ENCODE assay signal across 25 mouse cellular contexts in genomic region chr14:45084656-45085280, GRCm38 (mm10).
DNase-seq lines count a peak whose midpoint lies in the region; ATAC-seq and TF ChIP-seq lines count a peak whose summit lies in the region.
"Had no signal": no experiment of that assay in that cellular context is flagged by ENCODE, and none has a peak within 500 bp of the region (broad histone marks: within the 10 kb centered on the region; RNA-seq: fewer than 3 reads in every experiment).

No protein-coding gene starts in this region.

- H3K4me3 ChIP-seq in lung, embryonic 14.5 days (ENCODE audit: low read depth, low read length) = no peak overlapping the region
- H3K4me3 ChIP-seq in lung, postnatal 0 days (ENCODE audit: low read depth, low read length) = no peak overlapping the region
- H3K4me3 ChIP-seq in kidney, embryonic 14.5 days (ENCODE audit: low read length) = no peak overlapping the region
- H3K4me3 ChIP-seq: forebrain, embryonic 10.5 days; forebrain, embryonic 13.5 days; gastrocnemius, adult 2 months; heart, adult 2 months; heart, embryonic 10.5 days; heart, embryonic 13.5 days; hindbrain, embryonic 12.5 days; hindbrain, embryonic 15.5 days had no signal

- H3K27me3 ChIP-seq in lung, embryonic 14.5 days (ENCODE audit: insufficient read depth, low read length) = no peaks in the 10 kb centered on the region
- H3K27me3 ChIP-seq in lung, postnatal 0 days (replicated peaks; ENCODE audit: insufficient read depth, low read length) = no peaks in the 10 kb centered on the region
- no peaks in the 10 kb centered on the region for H3K27me3 ChIP-seq in kidney, embryonic 14.5 days (ENCODE audit: control insufficient read depth, insufficient read depth, low read length)
- H3K27me3 ChIP-seq: forebrain, embryonic 13.5 days; hindbrain, embryonic 12.5 days; hindbrain, embryonic 15.5 days had no signal

- H3K4me1 ChIP-seq in lung, embryonic 14.5 days (ENCODE audit: insufficient read depth) = no peaks in the 10 kb centered on the region; the same call in 1 of the 2 replicates
- 0 out of 2 replicates have a peak, but pooled peaks cover 3% of the 10 kb centered on the region for H3K4me1 ChIP-seq in lung, postnatal 0 days (ENCODE audit: insufficient read depth, low read depth, low read length)
- H3K4me1 ChIP-seq in kidney, embryonic 14.5 days (ENCODE audit: control insufficient read depth, insufficient read depth, low read length) = no peaks in the 10 kb centered on the region
- H3K4me1 ChIP-seq: forebrain, embryonic 13.5 days; heart, embryonic 10.5 days; heart, embryonic 13.5 days; hindbrain, embryonic 12.5 days; hindbrain, embryonic 15.5 days had no signal

- no peaks in the 10 kb centered on the region for H3K9me3 ChIP-seq in lung, embryonic 14.5 days (ENCODE audit: low read depth, low read length)
- H3K9me3 ChIP-seq in lung, postnatal 0 days (ENCODE audit: low read length) = no peaks in the 10 kb centered on the region
- H3K9me3 ChIP-seq in kidney, embryonic 14.5 days (ENCODE audit: control insufficient read depth, low read length) = no peaks in the 10 kb centered on the region
- H3K9me3 ChIP-seq: forebrain, embryonic 10.5 days; forebrain, embryonic 13.5 days; heart, embryonic 10.5 days; heart, embryonic 13.5 days; hindbrain, embryonic 12.5 days; hindbrain, embryonic 15.5 days had no signal

- H3K9ac ChIP-seq in lung, embryonic 14.5 days = no peak overlapping the region
- H3K9ac ChIP-seq in lung, postnatal 0 days (replicated peaks; ENCODE audit: low read depth) = no peak overlapping the region
- no peak overlapping the region for H3K9ac ChIP-seq in kidney, embryonic 14.5 days (ENCODE audit: low read depth, low read length)
- H3K9ac ChIP-seq: forebrain, embryonic 13.5 days; heart, embryonic 13.5 days; hindbrain, embryonic 12.5 days; hindbrain, embryonic 15.5 days had no signal

- H3K27ac ChIP-seq in lung, embryonic 14.5 days (ENCODE audit: low read depth) = no peak overlapping the region
- H3K27ac ChIP-seq in lung, postnatal 0 days (ENCODE audit: low read length) = no peak overlapping the region
- H3K27ac ChIP-seq in kidney, embryonic 14.5 days (ENCODE audit: low read depth, low read length) = no peak overlapping the region
- H3K27ac ChIP-seq: forebrain, embryonic 10.5 days; forebrain, embryonic 13.5 days; gastrocnemius, adult 2 months; heart, adult 2 months; heart, embryonic 10.5 days; heart, embryonic 13.5 days; hindbrain, embryonic 12.5 days; hindbrain, embryonic 15.5 days had no signal

- peak; percentile 76 for DNase-seq in lung, embryonic 14.5 days
- no peak for DNase-seq in lung, postnatal 14 days
- DNase-seq in lung, postnatal 0 days (ENCODE audit: low spot score) = peak; percentile 61
- DNase-seq in lung, postnatal 4 days = no peak
- no peak for DNase-seq in frontal cortex, postnatal 14 days (ENCODE audit: low spot score in 2 of 2)
- DNase-seq: adrenal gland, adult 8-10 months; adrenal gland, postnatal 25 days; cerebellum, adult 11-12 months; cerebellum, adult 8-10 months; cerebellum, postnatal 10 days; cerebellum, postnatal 36 days; gastrocnemius, adult 2 months; gastrocnemius, postnatal 14 days; heart, adult 2 months had no signal

- H3K4me2 ChIP-seq in lung, embryonic 14.5 days = no peak overlapping the region
- no peak overlapping the region for H3K4me2 ChIP-seq in lung, postnatal 0 days (replicated peaks; ENCODE audit: low read depth, low read length)
- H3K4me2 ChIP-seq in kidney, embryonic 14.5 days (replicated peaks; ENCODE audit: low read depth, low read length) = no peak overlapping the region
- H3K4me2 ChIP-seq: forebrain, embryonic 13.5 days; heart, embryonic 13.5 days; hindbrain, embryonic 12.5 days; hindbrain, embryonic 15.5 days had no signal

- H3K36me3 ChIP-seq in lung, embryonic 14.5 days (ENCODE audit: insufficient read depth) = no peaks in the 10 kb centered on the region
- no peaks in the 10 kb centered on the region for H3K36me3 ChIP-seq in lung, postnatal 0 days (ENCODE audit: insufficient read depth, low read length)
- no peaks in the 10 kb centered on the region for H3K36me3 ChIP-seq in kidney, embryonic 14.5 days (ENCODE audit: control insufficient read depth, insufficient read depth, low read length)
- H3K36me3 ChIP-seq: forebrain, embryonic 10.5 days; heart, embryonic 10.5 days; heart, embryonic 13.5 days; hindbrain, embryonic 12.5 days; hindbrain, embryonic 15.5 days had no signal

- 72% methylated on average over 5 of the region's 5 CpGs for WGBS in lung, embryonic 14.5 days
- 70% methylated on average over 5 of the region's 5 CpGs for WGBS in lung, postnatal 0 days
- WGBS in kidney, embryonic 14.5 days = 92% methylated on average over 5 of the region's 5 CpGs

- 0 out of 2 replicates have a peak, but pooled peaks have one; percentile 22 for TF ChIP-seq EP300 in lung, postnatal 0 days (IDR thresholded peaks at IDR 0.05)

- peak; percentile 68; the same call in 1 of the 2 replicates for ATAC-seq in lung, embryonic 14.5 days (ENCODE audit: insufficient read depth)
- peak; percentile 58 for ATAC-seq in lung, postnatal 0 days
- ATAC-seq in granulocyte monocyte progenitor cell, adult 5-6 weeks (replicated peaks; ENCODE audit: poor library complexity, severe bottlenecking) = peak; percentile 15; the same call in 1 of the 2 replicates
- no peak for ATAC-seq in kidney, embryonic 14.5 days (ENCODE audit: low FRiP score, low TSS enrichment)
- ATAC-seq: activated CD4-positive, CD25-positive, alpha-beta regulatory T cell, adult 4 months; CD4-positive, CD25-positive, alpha-beta regulatory T cell, adult 4 months; forebrain, embryonic 13.5 days; forebrain, embryonic 16.5 days had no signal

- no peak for TF ChIP-seq CTCF in lung, embryonic 14.5 days (IDR thresholded peaks at IDR 0.05; ENCODE audit: low read depth)
- TF ChIP-seq CTCF in lung, postnatal 0 days (IDR thresholded peaks at IDR 0.05) = no peak

Comparison
In these comparisons a context has a peak if more than half of its experiments do, and no peak if none do; other contexts are left out.
1. DNase-seq: peak in lung, embryonic 14.5 days (single experiment) and lung, postnatal 0 days (single experiment); none in lung, postnatal 14 days (single experiment), lung, postnatal 4 days (0 of 2) and frontal cortex, postnatal 14 days (0 of 2).